ENCODE assay signal across 25 mouse cellular contexts in genomic region chr17:63405955-63406354, GRCm38 (mm10).
DNase-seq lines count a peak whose midpoint lies in the region; ATAC-seq lines count a peak whose summit lies in the region.
"Had no signal": no experiment of that assay in that cellular context is flagged by ENCODE, and none has a peak within 500 bp of the region (broad histone marks: within the 10 kb centered on the region; RNA-seq: fewer than 3 reads in every experiment).

No protein-coding gene starts in this region.

- no peak overlapping the region for H3K9ac ChIP-seq in embryonic facial prominence, embryonic 11.5 days (replicated peaks; ENCODE audit: low read length)
- no peak overlapping the region for H3K9ac ChIP-seq in limb, embryonic 13.5 days
- H3K9ac ChIP-seq: embryonic facial prominence, embryonic 13.5 days; forebrain, embryonic 12.5 days; forebrain, embryonic 15.5 days; heart, embryonic 13.5 days; hindbrain, embryonic 14.5 days had no signal

- no peak overlapping the region for H3K4me2 ChIP-seq in embryonic facial prominence, embryonic 11.5 days (ENCODE audit: low read depth, low read length)
- no peak overlapping the region for H3K4me2 ChIP-seq in limb, embryonic 13.5 days (replicated peaks)
- H3K4me2 ChIP-seq: embryonic facial prominence, embryonic 13.5 days; forebrain, embryonic 12.5 days; forebrain, embryonic 15.5 days; heart, embryonic 13.5 days; hindbrain, embryonic 14.5 days had no signal

- DNase-seq in embryonic facial prominence, embryonic 11.5 days (ENCODE audit: low spot score) = peak; percentile 50
- no peak for DNase-seq in embryonic facial prominence, embryonic 10.5 days (ENCODE audit: low spot score)
- DNase-seq in limb, embryonic 10.5 days (ENCODE audit: low spot score) = no peak
- DNase-seq in forelimb bud, embryonic 11.5 days (ENCODE audit: low read depth, low spot score) = peak; percentile 54
- peak; percentile 66 for DNase-seq in hindlimb bud, embryonic 11.5 days (ENCODE audit: extremely low spot score, low read depth, low spot score)
- no peak for DNase-seq in left cerebral cortex, postnatal 14 days (ENCODE audit: low spot score in 2 of 2)
- no peak for DNase-seq in adrenal gland, adult (ENCODE audit: inconsistent age in 2 of 2, low spot score in 1 of 2)
- DNase-seq: adrenal gland, adult 8-10 months; adrenal gland, postnatal 25 days; cerebellum, adult 11-12 months; cerebellum, adult 8-10 months; cerebellum, postnatal 10 days; cerebellum, postnatal 36 days; gastrocnemius, postnatal 10 days; gastrocnemius, postnatal 36 days; heart, postnatal 14 days; heart, postnatal 4 days had no signal

- WGBS in embryonic facial prominence, embryonic 11.5 days = 35% methylated on average over 4 of the region's 4 CpGs
- WGBS in embryonic facial prominence, embryonic 10.5 days = 46% methylated on average over 4 of the region's 4 CpGs
- WGBS in limb, embryonic 13.5 days = 22% methylated on average over 4 of the region's 4 CpGs
- 24% methylated on average over 4 of the region's 4 CpGs for WGBS in limb, embryonic 10.5 days

- H3K36me3 ChIP-seq in embryonic facial prominence, embryonic 11.5 days (replicated peaks; ENCODE audit: control insufficient read depth, insufficient read depth, low read depth, low read length) = no peaks in the 10 kb centered on the region
- H3K36me3 ChIP-seq in embryonic facial prominence, embryonic 10.5 days (replicated peaks) = no peaks in the 10 kb centered on the region
- no peaks in the 10 kb centered on the region for H3K36me3 ChIP-seq in limb, embryonic 13.5 days
- no peaks in the 10 kb centered on the region for H3K36me3 ChIP-seq in limb, embryonic 10.5 days
- H3K36me3 ChIP-seq: embryonic facial prominence, embryonic 13.5 days; forebrain, embryonic 12.5 days; forebrain, embryonic 15.5 days; heart, embryonic 13.5 days had no signal

- no peak overlapping the region for H3K27ac ChIP-seq in embryonic facial prominence, embryonic 11.5 days (replicated peaks; ENCODE audit: low read depth, low read length)
- H3K27ac ChIP-seq in embryonic facial prominence, embryonic 10.5 days (replicated peaks) = no peak overlapping the region
- H3K27ac ChIP-seq in limb, embryonic 13.5 days = peak overlapping the region; percentile 6; the same call in 1 of the 2 replicates
- no peak overlapping the region for H3K27ac ChIP-seq in limb, embryonic 10.5 days
- H3K27ac ChIP-seq: embryonic facial prominence, embryonic 13.5 days; forebrain, embryonic 12.5 days; forebrain, embryonic 15.5 days; heart, embryonic 13.5 days; hindbrain, embryonic 14.5 days; hindbrain, postnatal 0 days had no signal

- intact Hi-C loops in left cerebral cortex, postnatal 14 days (cut with DNase I) = no loop called here

- no peaks in the 10 kb centered on the region for H3K27me3 ChIP-seq in embryonic facial prominence, embryonic 11.5 days (ENCODE audit: control insufficient read depth, insufficient read depth, low read length)
- no peaks in the 10 kb centered on the region for H3K27me3 ChIP-seq in embryonic facial prominence, embryonic 10.5 days (replicated peaks; ENCODE audit: low read depth, poor library complexity, severe bottlenecking)
- no peaks in the 10 kb centered on the region for H3K27me3 ChIP-seq in limb, embryonic 13.5 days
- H3K27me3 ChIP-seq in limb, embryonic 10.5 days (ENCODE audit: low read depth, poor library complexity, severe bottlenecking) = no peaks in the 10 kb centered on the region
- H3K27me3 ChIP-seq: embryonic facial prominence, embryonic 13.5 days; forebrain, embryonic 12.5 days; forebrain, embryonic 15.5 days; heart, embryonic 13.5 days had no signal

- no peaks in the 10 kb centered on the region for H3K9me3 ChIP-seq in embryonic facial prominence, embryonic 11.5 days (replicated peaks; ENCODE audit: control insufficient read depth, low read length)
- H3K9me3 ChIP-seq in embryonic facial prominence, embryonic 10.5 days = no peaks in the 10 kb centered on the region
- no peaks in the 10 kb centered on the region for H3K9me3 ChIP-seq in limb, embryonic 13.5 days
- no peaks in the 10 kb centered on the region for H3K9me3 ChIP-seq in limb, embryonic 10.5 days (replicated peaks)
- H3K9me3 ChIP-seq: embryonic facial prominence, embryonic 13.5 days; forebrain, embryonic 12.5 days; forebrain, embryonic 15.5 days; heart, embryonic 13.5 days had no signal

- no peak overlapping the region for H3K4me3 ChIP-seq in embryonic facial prominence, embryonic 11.5 days (ENCODE audit: low read depth, low read length)
- no peak overlapping the region for H3K4me3 ChIP-seq in embryonic facial prominence, embryonic 10.5 days
- H3K4me3 ChIP-seq in limb, embryonic 13.5 days = no peak overlapping the region
- H3K4me3 ChIP-seq in limb, embryonic 10.5 days = no peak overlapping the region
- H3K4me3 ChIP-seq: embryonic facial prominence, embryonic 13.5 days; erythroblast, embryonic 14.5 days; forebrain, embryonic 12.5 days; forebrain, embryonic 15.5 days; heart, embryonic 13.5 days had no signal

- no peak for ATAC-seq in embryonic facial prominence, embryonic 11.5 days (replicated peaks; ENCODE audit: insufficient number of reproducible peaks, low FRiP score, low TSS enrichment, low read depth)
- no peak for ATAC-seq in limb, embryonic 13.5 days (ENCODE audit: low FRiP score, low read depth)
- ATAC-seq: forebrain, embryonic 15.5 days; hindbrain, postnatal 0 days had no signal

- no peaks in the 10 kb centered on the region for H3K4me1 ChIP-seq in embryonic facial prominence, embryonic 11.5 days (ENCODE audit: control insufficient read depth, insufficient read depth, low read length)
- peaks cover 27% of the 10 kb centered on the region for H3K4me1 ChIP-seq in embryonic facial prominence, embryonic 10.5 days
- peaks cover 40% of the 10 kb centered on the region for H3K4me1 ChIP-seq in limb, embryonic 13.5 days
- peaks cover 48% of the 10 kb centered on the region for H3K4me1 ChIP-seq in limb, embryonic 10.5 days

Comparison
In these comparisons a context has a peak if more than half of its experiments do, and no peak if none do; other contexts are left out.
1. DNase-seq: peak in embryonic facial prominence, embryonic 11.5 days (single experiment), forelimb bud, embryonic 11.5 days (single experiment) and hindlimb bud, embryonic 11.5 days (single experiment); none in embryonic facial prominence, embryonic 10.5 days (single experiment), limb, embryonic 10.5 days (single experiment), left cerebral cortex, postnatal 14 days (0 of 2) and adrenal gland, adult (0 of 2).